Mouse (Mus musculus) mouse trophoblast stem cell (cell line): ENCODE data around the gene Adgrg3.

Source experiments
- in situ Hi-C, 2 experiments: fragments of 300-500 bp; cut with MseI, MboI; formaldehyde crosslinking; loops; 2 replicates in 1 of 2; 3 replicates in 1 of 2; pipeline ENCODE4 v1.15.1; 2025

Adgrg3 gene

DNA sequence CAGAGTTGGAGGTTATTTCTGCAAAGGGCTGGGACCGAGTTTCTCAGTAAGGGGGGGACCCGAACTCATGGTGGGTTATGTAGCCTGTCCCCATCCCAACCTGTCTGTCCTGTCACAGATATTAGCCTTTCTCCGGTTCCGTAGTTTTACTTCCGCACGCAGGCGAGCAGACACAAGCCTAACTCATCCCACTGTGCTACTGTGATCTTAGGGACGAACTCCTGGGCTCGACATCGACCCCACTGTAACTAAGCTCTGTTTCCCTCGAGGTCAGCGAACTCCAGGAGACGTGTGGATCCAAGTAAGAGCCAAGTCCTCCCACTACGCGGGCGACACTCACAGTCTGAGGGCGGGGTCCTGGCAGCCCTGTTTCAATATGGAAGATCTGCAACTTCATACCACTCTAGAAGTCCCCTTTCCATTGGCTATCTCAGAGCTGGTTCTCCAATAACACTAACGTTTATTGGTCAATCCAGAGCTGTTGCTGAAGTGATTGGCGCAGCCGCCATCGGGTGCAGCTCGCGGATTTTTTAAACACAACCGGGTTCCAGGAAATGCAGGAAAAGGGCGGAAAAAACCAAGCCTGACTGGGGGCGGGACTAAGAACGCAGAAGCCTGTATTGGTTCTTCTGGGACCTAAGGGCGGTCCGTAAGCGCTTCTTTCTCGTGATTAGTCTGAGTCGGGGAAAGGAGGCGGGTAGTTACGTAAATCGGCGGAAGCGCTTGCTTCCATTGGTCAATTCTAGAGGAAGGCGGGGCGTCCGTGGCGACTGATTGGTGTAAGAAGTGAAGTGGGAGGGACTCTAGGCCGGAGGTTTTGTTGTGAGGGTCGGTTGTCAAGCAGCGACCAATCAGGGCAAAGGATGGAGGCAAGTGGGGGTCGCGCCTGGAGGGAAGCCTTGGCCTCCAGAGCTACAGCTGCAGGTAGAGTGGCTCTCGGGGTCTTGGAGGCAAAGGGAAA, 63.2 kb downstream of the Adgrg3 start, which contains the start of gene Katnb1:
Gene Katnb1 (plus strand): TSS at position 806 of the 961 bp plus-strand sequence.
- in situ Hi-C loops = no loop called here

DNA sequence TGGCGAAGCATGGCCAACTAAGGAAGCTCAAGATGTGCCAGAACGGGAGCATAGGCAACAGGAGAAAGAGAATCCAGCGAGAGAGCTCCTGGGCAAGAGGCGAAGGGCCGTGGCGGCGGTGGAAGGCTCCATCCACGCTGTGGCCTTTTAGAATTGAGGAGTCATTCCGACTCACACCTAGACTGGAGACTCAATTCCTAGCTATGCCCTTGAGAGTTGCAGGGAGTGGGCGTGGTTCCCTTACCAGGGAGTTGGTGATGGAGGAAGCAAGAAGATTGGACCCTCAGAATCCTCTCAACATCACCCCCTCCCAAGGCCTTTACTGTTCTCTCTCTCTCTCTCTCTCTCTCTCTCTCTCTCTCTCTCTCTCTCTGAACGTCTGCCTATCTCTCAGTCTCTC, 64.2 kb downstream of the Adgrg3 start:
- in situ Hi-C loops = no loop called here

GRCm38 (mm10) chr8:95084261-95084660, 66.8 kb downstream of the Adgrg3 start:
- in situ Hi-C loops = no loop called here

DNA sequence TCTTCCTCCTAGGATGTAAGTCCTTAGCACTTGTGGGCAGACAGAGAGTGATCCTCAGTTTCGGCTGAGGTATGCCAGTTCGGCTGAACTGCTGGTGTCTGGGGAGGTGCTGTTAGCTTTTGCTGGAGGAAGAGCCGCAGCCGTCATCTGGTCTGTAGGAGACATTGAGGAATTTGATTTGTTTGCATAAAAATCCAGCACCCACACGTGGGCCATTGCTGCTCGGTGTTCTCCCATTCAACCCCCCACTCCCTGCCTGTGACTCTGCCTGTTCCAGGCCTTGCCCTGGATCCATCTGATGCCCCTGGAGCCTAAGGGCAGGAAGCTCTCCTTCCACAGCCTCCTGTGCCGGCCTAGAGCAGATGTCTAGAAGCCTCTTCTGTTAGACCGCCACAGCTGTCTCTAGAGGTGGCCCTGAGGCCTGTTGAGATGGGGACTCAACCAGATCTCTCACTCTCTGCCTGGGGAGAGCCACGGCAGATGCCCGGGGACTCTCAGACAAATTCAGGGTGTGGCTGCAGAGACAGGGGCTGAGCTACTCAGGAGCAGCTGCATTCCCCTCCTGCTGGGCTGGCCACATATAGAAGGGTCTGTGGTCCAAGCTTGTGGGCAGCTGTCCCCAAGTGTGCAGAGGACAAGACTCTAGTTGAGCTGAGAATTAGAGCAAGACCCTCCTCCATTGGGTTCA, 67.4 kb downstream of the Adgrg3 start:
- in situ Hi-C loops = no loop called here

GRCm38 (mm10) chr8:95085432-95086141, 68.1 kb downstream of the Adgrg3 start:
- in situ Hi-C loops = no loop called here

DNA sequence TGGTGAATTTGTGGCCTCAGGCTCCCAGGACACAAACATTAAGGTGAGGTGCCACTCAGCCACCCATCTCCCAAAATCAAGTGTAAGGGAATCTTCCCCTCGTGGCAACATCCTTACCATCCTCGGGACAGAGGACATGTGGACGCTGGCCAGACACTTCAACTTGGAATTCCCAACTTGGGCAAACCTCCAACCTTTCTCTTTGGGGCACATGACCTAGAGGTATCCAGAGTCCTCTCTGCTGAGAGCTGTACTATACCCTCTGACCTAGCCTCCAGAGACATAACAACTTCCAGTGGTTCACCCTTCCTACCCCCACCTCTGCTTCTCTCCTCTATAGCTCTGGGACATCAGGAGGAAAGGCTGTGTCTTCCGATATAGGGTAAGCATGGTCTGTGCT, 76.1 kb downstream of the Adgrg3 start:
- in situ Hi-C loops = loop anchor here in 1 of 2 experiments (10.0 kb wide), 1 partner anchor 111 kb away; the partner anchor contains the start of gene Kifc3
